Mouse (Mus musculus) kidney, adult 2 months (tissue): Measurements from ENCODE around the gene Gas8. TPM values are rescaled to one million over a fixed set of nuclear protein-coding genes. Genes with fewer than 3 reads are reported as not detected.
A peak's percentile ranks its signal among the peaks of the same experiment; 100 is the strongest.

Experiments
- DNase-seq: peaks from one replicate; pipeline ENCODE4 v3.0.0; 2021
- H3K27ac ChIP-seq: fragments of 200-500 bp; 2 replicates; pipeline ENCODE4 v1.5.1; 2012; ENCODE audit warnings: low read depth, low read length, control low read depth, inconsistent platforms; ENCODE audit not compliant: insufficient read depth
- H3K27me3 ChIP-seq: fragments of 200-500 bp; replicated peaks from 2 replicates; pipeline ENCODE4 v1.6.1; 2012; ENCODE audit warnings: mild to moderate bottlenecking, moderate library complexity, low read length, inconsistent platforms; ENCODE audit not compliant: control insufficient read depth, insufficient read depth
- H3K36me3 ChIP-seq: fragments of 200-500 bp; 2 replicates; pipeline ENCODE4 v1.6.1; 2012; ENCODE audit warnings: mild to moderate bottlenecking, moderate library complexity, low read length, inconsistent platforms; ENCODE audit not compliant: control insufficient read depth, insufficient read depth
- H3K4me1 ChIP-seq: fragments of 200-500 bp; 2 replicates; pipeline ENCODE4 v1.6.1; 2011; ENCODE audit warnings: low read length; ENCODE audit not compliant: control insufficient read depth, insufficient read depth
- H3K4me3 ChIP-seq: fragments of 200-500 bp; 2 replicates; pipeline ENCODE4 v1.5.1; 2011; ENCODE audit warnings: mild to moderate bottlenecking, low read depth, low read length, control low read depth; ENCODE audit not compliant: insufficient read depth
- CTCF ChIP-seq: fragments of 200-500 bp; conservative IDR thresholded peaks from 2 replicates; pipeline ENCODE4 v1.5.1; 2011; ENCODE audit warnings: low read depth, mild to moderate bottlenecking, control low read depth, low read length, moderate library complexity, mixed read lengths; ENCODE audit not compliant: insufficient read depth, insufficient read length
- POLR2A ChIP-seq: fragments of 200-500 bp; IDR thresholded peaks from one replicate; pipeline ENCODE4 v1.6.1; 2011; ENCODE audit warnings: low read depth, low read length, control low read depth
- WGBS: fragments of 180-500 bp; shearing (Covaris S2); methylation state at CpG from one replicate; pipeline ENCODE4 v1.1.7; 2018; 5-methylcytosine and 5-hydroxymethylcytosine counted together
- polyA plus RNA-seq: library from polyadenylated mRNA; depleted of rRNA; stranded (reverse); fragments of >200 nt; gene quantifications from 2 replicates; pipeline ENCODE4 v1.2.3, GENCODE M21; 2012

Gene Gas8
- polyA plus RNA-seq, 1 experiment = 9.3 TPM

DNA sequence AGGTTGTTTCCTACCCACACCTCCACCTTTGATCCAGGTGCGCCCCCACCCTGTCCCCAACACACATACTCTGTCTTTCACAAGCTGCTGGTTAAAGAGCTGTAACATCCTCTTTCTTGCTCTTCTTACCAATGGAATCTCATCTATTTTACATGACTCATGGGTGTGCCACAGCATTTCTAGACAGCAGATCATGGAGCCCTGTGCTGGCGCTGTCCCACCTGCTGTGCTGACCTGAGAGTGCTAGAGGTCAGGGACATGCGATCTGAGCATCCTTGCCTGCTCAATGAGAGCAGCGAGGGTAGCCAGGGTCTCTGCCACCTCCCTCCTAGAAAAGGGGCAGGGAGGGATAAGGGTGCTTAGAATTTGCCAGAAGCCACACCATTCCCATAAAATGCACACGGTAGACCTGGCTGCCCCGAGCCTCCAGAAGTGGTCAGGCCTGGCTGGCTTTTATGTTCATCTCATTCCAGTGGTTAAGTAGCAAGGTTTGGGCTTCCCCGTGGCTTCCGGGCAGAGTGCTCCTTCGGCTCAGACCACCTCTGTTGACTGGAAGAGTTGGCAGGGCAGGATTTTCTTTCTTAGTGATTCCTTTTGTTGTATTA is 13.9 kb upstream of the Gas8 start:
- Histone ChIP-seq H3K27ac (no peak overlapping the region), H3K36me3 (no peaks in the 10 kb centered on the region; the same call in 1 of the 2 replicates), H3K27me3 (no peaks in the 10 kb centered on the region), H3K4me1 (no peaks in the 10 kb centered on the region), H3K4me3 (no peak overlapping the region)
- no peak for DNase-seq
- WGBS = 49% methylated on average over 9 of the region's 9 CpGs
- TF ChIP-seq CTCF = no peak
- TF ChIP-seq POLR2A = no peak

DNA sequence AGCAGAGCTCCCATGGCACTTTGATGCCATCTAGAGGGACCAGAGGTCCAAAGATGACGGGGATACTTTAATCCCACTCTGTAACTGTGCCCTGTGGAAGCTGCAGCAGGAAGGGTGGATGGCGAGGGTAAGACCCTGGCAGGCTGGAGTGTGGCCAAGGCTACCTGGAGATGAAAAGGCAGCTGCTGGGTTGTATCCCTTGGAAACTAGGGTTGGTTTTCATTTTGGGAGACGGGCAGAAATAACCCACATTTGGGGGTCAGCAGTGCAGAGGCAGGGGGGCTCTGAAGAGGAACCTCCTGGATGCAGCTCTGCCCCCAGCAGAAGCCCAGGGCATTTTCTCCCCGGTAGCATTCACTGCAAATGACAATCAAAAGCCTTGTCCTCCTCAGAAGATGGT is 13.4 kb upstream of the Gas8 start:
- no peaks in the 10 kb centered on the region for H3K4me1 ChIP-seq
- H3K27me3 ChIP-seq = no peaks in the 10 kb centered on the region
- no peaks in the 10 kb centered on the region; the same call in 1 of the 2 replicates for H3K36me3 ChIP-seq
- TF ChIP-seq POLR2A (no peak), CTCF (no peak)
- WGBS = 70% methylated on average over 4 of the region's 4 CpGs
- no peak overlapping the region for H3K4me3 ChIP-seq
- DNase-seq = no peak
- no peak overlapping the region for H3K27ac ChIP-seq

DNA sequence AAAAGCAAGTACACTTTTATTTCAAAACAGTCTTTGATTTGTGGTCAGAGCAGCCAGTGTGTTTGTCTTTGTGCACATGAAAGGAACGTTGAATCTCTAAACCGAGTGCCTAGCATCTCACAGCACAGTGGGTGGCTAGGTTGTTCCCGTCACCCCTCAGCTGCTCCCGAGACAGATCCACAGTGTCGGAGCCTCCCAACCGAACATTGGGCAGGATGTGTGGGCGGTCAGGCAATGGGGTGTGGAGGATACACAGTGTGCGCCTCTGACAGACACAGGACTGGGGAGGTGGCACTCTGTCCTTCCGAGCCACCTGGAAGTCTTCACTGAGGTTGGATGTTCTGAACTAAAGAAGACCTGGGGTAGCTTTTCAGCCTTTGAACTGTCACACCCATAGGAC is 12.9 kb upstream of the Gas8 start:
- 76% methylated on average over 9 of the region's 9 CpGs for WGBS
- no peak for TF ChIP-seq POLR2A
- TF ChIP-seq CTCF = no peak
- DNase-seq = no peak

DNA sequence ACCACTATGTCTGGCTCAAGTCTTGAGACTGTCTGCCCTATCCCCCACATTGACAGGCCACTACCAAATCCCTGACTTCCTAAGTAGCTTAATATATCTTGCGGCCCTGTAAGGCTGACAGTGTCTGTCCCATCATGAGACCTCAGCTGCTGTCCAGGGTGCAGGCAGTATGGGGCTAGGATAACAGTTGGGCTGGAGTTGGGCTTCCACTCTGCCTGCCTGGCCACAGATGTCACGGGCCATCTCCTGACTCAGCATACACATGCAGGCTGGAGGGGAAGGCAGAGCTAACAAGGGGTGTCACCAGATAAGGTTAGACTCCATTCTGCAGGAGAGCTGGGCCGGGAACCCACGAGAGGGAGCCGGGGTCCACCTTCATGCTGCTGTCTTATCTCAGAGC is 11.5 kb upstream of the Gas8 start:
- WGBS = 95% methylated on average over 5 of the region's 5 CpGs
- H3K4me1 ChIP-seq = no peaks in the 10 kb centered on the region
- no peaks in the 10 kb centered on the region for H3K27me3 ChIP-seq
- no peak overlapping the region for H3K4me3 ChIP-seq
- TF ChIP-seq CTCF = no peak
- TF ChIP-seq POLR2A = no peak
- no peak for DNase-seq
- no peak overlapping the region for H3K27ac ChIP-seq
- H3K36me3 ChIP-seq = no peaks in the 10 kb centered on the region; the same call in 1 of the 2 replicates

More for the DNA sequence above, 12.9 kb upstream of the Gas8 start:
- Histone ChIP-seq H3K27ac (no peak overlapping the region), H3K36me3 (no peaks in the 10 kb centered on the region; the same call in 1 of the 2 replicates), H3K27me3 (no peaks in the 10 kb centered on the region), H3K4me1 (no peaks in the 10 kb centered on the region), H3K4me3 (no peak overlapping the region)

DNA sequence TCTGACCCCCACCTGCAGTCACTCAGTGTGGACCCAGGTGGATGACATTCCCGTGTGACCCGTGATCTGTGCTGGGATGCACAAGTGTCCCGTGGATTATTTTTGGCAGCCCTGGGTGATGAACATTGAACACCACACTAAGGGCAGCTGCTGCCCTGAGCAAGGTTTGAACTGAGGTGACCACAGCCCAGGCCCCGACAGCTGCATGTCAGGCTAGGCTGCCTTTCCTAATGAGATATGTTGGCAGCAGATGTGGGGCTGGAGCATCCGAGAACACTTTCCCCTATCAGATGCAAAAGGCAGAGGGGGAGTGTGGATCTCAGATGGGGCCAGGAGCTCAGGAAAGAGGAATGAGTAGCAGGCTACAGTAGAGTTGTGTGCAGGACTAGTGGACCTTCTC is 7.8 kb upstream of the Gas8 start:
- Histone ChIP-seq H3K27me3 (peaks cover 3% of the 10 kb centered on the region; the same call in 1 of the 2 replicates), H3K4me3 (no peak overlapping the region), H3K36me3 (no peaks in the 10 kb centered on the region), H3K27ac (no peak overlapping the region), H3K4me1 (no peaks in the 10 kb centered on the region)
- 65% methylated on average over 5 of the region's 5 CpGs for WGBS
- TF ChIP-seq POLR2A = no peak
- no peak for TF ChIP-seq CTCF
- no peak for DNase-seq

DNA sequence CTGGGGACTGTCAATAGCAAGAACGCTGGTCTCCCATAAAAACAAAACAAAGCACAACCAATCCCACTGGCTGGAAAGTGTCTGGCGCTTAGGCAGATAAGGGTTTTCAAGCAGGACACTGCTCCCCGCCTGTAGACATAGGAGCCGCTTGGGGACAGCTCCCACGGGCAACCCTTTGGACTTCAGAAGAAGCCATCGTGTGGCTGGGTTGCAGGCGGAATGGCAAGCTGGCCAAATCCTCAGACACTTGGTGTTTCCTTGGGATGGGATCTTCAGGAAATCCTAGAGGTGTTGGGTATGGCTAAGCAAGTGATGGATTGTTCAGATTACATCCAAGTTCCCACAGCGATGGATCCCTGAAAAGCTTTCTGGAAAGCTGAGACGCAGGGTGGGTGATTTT is 4.5 kb upstream of the Gas8 start:
- Histone ChIP-seq H3K27ac (no peak overlapping the region), H3K36me3 (no peaks in the 10 kb centered on the region), H3K4me3 (no peak overlapping the region), H3K27me3 (peaks cover 3% of the 10 kb centered on the region; the same call in 1 of the 2 replicates), H3K4me1 (peaks cover 3% of the 10 kb centered on the region; the same call in 1 of the 2 replicates)
- WGBS = 9% methylated on average over 9 of the region's 9 CpGs
- TF ChIP-seq POLR2A = no peak
- no peak for TF ChIP-seq CTCF
- no peak for DNase-seq

DNA sequence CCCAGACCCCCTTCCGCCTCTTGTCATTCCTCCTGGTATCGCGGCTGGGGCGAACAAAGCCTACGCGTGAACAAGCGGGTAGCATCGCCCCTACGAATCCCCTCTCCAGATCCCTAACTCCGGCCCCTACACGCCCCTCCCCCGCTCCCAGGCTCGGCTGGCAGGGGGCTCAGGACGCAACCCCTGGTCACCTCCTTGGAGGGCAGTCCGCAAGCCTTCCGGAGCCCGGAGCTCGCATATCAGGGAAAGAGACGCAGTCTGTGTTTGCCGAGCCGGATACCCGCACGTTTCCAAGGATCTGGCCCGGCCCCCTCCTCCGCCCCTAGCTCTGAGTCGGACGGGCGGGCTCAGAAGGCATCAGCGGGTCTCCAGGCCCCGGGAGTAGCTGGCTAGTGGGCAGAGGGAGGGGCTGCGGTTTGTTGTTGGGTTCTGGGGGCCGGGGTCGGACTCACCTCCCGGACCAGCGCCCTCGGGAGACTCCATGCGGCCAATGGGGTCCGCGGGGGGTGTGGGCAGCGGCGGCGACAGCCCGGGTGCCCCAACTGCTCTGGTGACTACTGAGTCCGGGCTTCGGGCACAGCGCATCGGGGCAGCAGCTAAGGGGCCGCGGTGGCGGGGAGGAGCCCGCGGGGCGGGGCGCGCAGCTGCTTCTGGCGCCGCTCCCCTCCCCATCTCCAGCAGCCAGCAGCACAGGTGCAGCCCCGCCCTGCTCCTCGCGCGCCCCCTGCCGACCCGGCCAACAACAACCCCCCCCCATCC is 3.7 kb upstream of the Gas8 start, which contains the start of gene Dbndd1:
Gene Dbndd1, minus strand, starts transcription at position 683 of the 759 bp plus-strand sequence.
- Histone ChIP-seq H3K27me3 (peaks cover 3% of the 10 kb centered on the region; the same call in 1 of the 2 replicates), H3K36me3 (no peaks in the 10 kb centered on the region), H3K4me1 (peaks cover 9% of the 10 kb centered on the region; the same call in 1 of the 2 replicates), H3K4me3 (peak within 1 kb of the TSS; percentile 26), H3K27ac (no peak within 1 kb of the TSS)
- TF ChIP-seq POLR2A (no peak), CTCF (no peak)
- WGBS = 1% methylated on average over 63 of the region's 63 CpGs
- DNase-seq = no peak
